Mouse (Mus musculus): ENCODE data around the gene Psen1.

DNA sequence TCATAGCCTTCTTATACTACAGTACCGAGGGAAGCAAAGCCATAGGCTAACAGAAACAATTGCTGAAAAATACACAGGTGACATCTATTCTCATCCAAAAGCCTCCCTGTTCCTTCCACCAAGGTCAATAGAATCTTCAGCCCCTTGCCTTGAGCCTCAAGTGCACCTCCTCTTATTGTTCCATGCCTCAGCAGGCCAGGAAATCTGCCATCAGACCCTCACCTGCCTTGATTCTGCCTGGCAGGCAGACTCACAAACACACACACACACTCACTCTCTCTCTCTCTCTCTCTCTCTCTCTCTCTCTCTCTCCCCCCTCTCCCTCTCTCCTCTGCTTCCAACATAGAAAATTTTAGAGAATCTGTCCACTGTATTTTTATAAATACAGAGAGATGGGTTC, 31.5 kb downstream of the Psen1 start:
- no peak for TF ChIP-seq CTCF (IDR thresholded peaks at IDR 0.05; ENCODE audit: low read depth)
- no peak for TF ChIP-seq EP300 (optimal IDR thresholded peaks at IDR 0.05)

All from stomach, postnatal 0 days (tissue).